Mouse (Mus musculus) MEL (cell line): ENCODE results near the gene Eef1akmt3. TPM values are rescaled to one million over a fixed set of nuclear protein-coding genes. Genes with fewer than 3 reads are reported as not detected.

Experiments used
- DNase-seq: peaks from one replicate; pipeline ENCODE4 v3.0.0; 2011; ENCODE audit warnings: low read depth, low spot score
- H3K27ac ChIP-seq: 2 replicates; pipeline ENCODE4 v1.5.1; 2012; ENCODE audit warnings: low read depth, mild to moderate bottlenecking, control low read depth, low read length, moderate library complexity; ENCODE audit not compliant: control insufficient read depth
- H3K27me3 ChIP-seq, 2 experiments: fragments of 150-350 bp in 1 of 2; sonication (generic) in 1 of 2; 2 replicates each; pipeline ENCODE4 v1.6.1; 2012; ENCODE audit warnings: low read length in 2 of 2, mild to moderate bottlenecking in 2 of 2, improper control_type of control experiment in 1 of 2, moderate library complexity in 1 of 2; ENCODE audit not compliant: insufficient read depth in 2 of 2, control insufficient read depth in 1 of 2
- H3K36me3 ChIP-seq, 2 experiments: 2 replicates each; pipeline ENCODE4 v1.6.1; 2012 to 2014; ENCODE audit warnings: low read length in 2 of 2, improper control_type of control experiment in 1 of 2, inconsistent platforms in 1 of 2, mild to moderate bottlenecking in 1 of 2; ENCODE audit not compliant: insufficient read depth in 2 of 2, control insufficient read depth in 1 of 2
- H3K4me1 ChIP-seq, 2 experiments: fragments of 150-350 bp in 1 of 2; sonication (generic) in 1 of 2; 2 replicates each; pipeline ENCODE4 v1.6.1; 2012; ENCODE audit warnings: low read length in 2 of 2, improper control_type of control experiment in 1 of 2, mild to moderate bottlenecking in 1 of 2; ENCODE audit not compliant: insufficient read depth in 2 of 2, control insufficient read depth in 1 of 2
- H3K4me3 ChIP-seq, 2 experiments: fragments of 150-350 bp in 1 of 2; sonication (generic) in 1 of 2; 2 replicates each; pipeline ENCODE4 v1.5.1; 2012; ENCODE audit warnings: low read depth in 2 of 2, low read length in 2 of 2, mild to moderate bottlenecking in 2 of 2, moderate library complexity in 2 of 2, control low read depth in 1 of 2, improper control_type of control experiment in 1 of 2; ENCODE audit not compliant: control insufficient read depth in 1 of 2, insufficient read depth in 1 of 2
- H3K79me2 ChIP-seq: 2 replicates; pipeline ENCODE4 v1.6.1; 2012; ENCODE audit warnings: mild to moderate bottlenecking, low read length, moderate library complexity; ENCODE audit not compliant: control insufficient read depth, poor library complexity, insufficient read depth
- H3K9ac ChIP-seq: 2 replicates; pipeline ENCODE4 v1.6.1; 2012; ENCODE audit warnings: low read depth, mild to moderate bottlenecking, control low read depth, low read length, moderate library complexity; ENCODE audit not compliant: control insufficient read depth, poor library complexity, severe bottlenecking
- H3K9me3 ChIP-seq: fragments of 150-350 bp; sonication (generic); replicated peaks from 2 replicates; pipeline ENCODE4 v1.6.1; 2012; ENCODE audit warnings: mild to moderate bottlenecking, low read length, improper control_type of control experiment, moderate library complexity; ENCODE audit not compliant: insufficient read depth
- CTCF ChIP-seq, 3 experiments: IDR thresholded peaks in 2 of 3; conservative IDR thresholded peaks in 1 of 3; 2 replicates each; pipeline ENCODE4 v1.5.1; 2011 to 2012; ENCODE audit warnings: low read length in 3 of 3, low read depth in 2 of 3, mild to moderate bottlenecking in 2 of 3, improper control_type of control experiment in 1 of 3, inconsistent platforms in 1 of 3, mixed read lengths in 1 of 3, moderate library complexity in 1 of 3; ENCODE audit not compliant: control insufficient read depth in 1 of 3, insufficient read depth in 1 of 3, poor library complexity in 1 of 3, severe bottlenecking in 1 of 3
- ELF1 ChIP-seq: IDR thresholded peaks from 2 replicates; pipeline ENCODE4 v1.6.1; 2014; ENCODE audit warnings: low read depth, mild to moderate bottlenecking, inconsistent platforms, low read length, improper control_type of control experiment, moderate library complexity
- HCFC1 ChIP-seq: IDR thresholded peaks from 2 replicates; pipeline ENCODE4 v1.6.1; 2012; ENCODE audit warnings: low read depth, mild to moderate bottlenecking, inconsistent platforms, low read length, improper control_type of control experiment, moderate library complexity
- MAZ ChIP-seq: IDR thresholded peaks from 2 replicates; pipeline ENCODE4 v1.6.1; 2012; ENCODE audit warnings: low read depth, mild to moderate bottlenecking, inconsistent platforms, low read length, improper control_type of control experiment
- MEF2A ChIP-seq: IDR thresholded peaks from 2 replicates; pipeline ENCODE4 v1.6.1; 2014; ENCODE audit warnings: low read depth, mild to moderate bottlenecking, inconsistent platforms, low read length, improper control_type of control experiment; ENCODE audit not compliant: poor library complexity, insufficient replicate concordance, severe bottlenecking; ENCODE audit errors: extremely low read depth
- MXI1 ChIP-seq: IDR thresholded peaks from 2 replicates; pipeline ENCODE4 v1.6.1; 2011; ENCODE audit warnings: mild to moderate bottlenecking, low read depth, low read length, improper control_type of control experiment
- MYB ChIP-seq: IDR thresholded peaks from 2 replicates; pipeline ENCODE4 v1.6.1; 2011; ENCODE audit warnings: mild to moderate bottlenecking, low read depth, low read length, improper control_type of control experiment
- NELFE ChIP-seq: IDR thresholded peaks from 2 replicates; pipeline ENCODE4 v1.6.1; 2011; ENCODE audit warnings: low read depth, low read length, improper control_type of control experiment
- POLR2A ChIP-seq, 2 experiments: IDR thresholded peaks; 2 replicates each; pipeline ENCODE4 v1.6.1; 2011 to 2012; ENCODE audit warnings: low read length in 2 of 2, mild to moderate bottlenecking in 2 of 2, control low read depth in 1 of 2, improper control_type of control experiment in 1 of 2, low read depth in 1 of 2, moderate library complexity in 1 of 2; ENCODE audit not compliant: control insufficient read depth in 1 of 2, insufficient read depth in 1 of 2, poor library complexity in 1 of 2
- POLR2AphosphoS2 ChIP-seq: IDR thresholded peaks from 2 replicates; pipeline ENCODE4 v1.6.1; 2011; ENCODE audit warnings: low read length, improper control_type of control experiment
- RAD21 ChIP-seq: IDR thresholded peaks from 2 replicates; pipeline ENCODE4 v1.6.1; 2011; ENCODE audit warnings: mild to moderate bottlenecking, low read depth, low read length, improper control_type of control experiment
- RCOR1 ChIP-seq: IDR thresholded peaks from 2 replicates; pipeline ENCODE4 v1.6.1; 2012; ENCODE audit warnings: low read depth, mild to moderate bottlenecking, inconsistent platforms, low read length, improper control_type of control experiment
- SIN3A ChIP-seq: IDR thresholded peaks from 2 replicates; pipeline ENCODE4 v1.6.1; 2012; ENCODE audit warnings: low read length, improper control_type of control experiment, inconsistent platforms
- SMC3 ChIP-seq: IDR thresholded peaks from 2 replicates; pipeline ENCODE4 v1.6.1; 2011; ENCODE audit warnings: low read depth, low read length, improper control_type of control experiment
- TCF12 ChIP-seq: IDR thresholded peaks from 2 replicates; pipeline ENCODE4 v1.6.1; 2014; ENCODE audit warnings: low read depth, mild to moderate bottlenecking, inconsistent platforms, low read length, improper control_type of control experiment, moderate library complexity
- ZC3H11A ChIP-seq: IDR thresholded peaks from 2 replicates; pipeline ENCODE4 v1.6.1; 2012; ENCODE audit warnings: low read depth, mild to moderate bottlenecking, inconsistent platforms, low read length, improper control_type of control experiment
- ZKSCAN1 ChIP-seq: IDR thresholded peaks from 2 replicates; pipeline ENCODE4 v1.6.1; 2012; ENCODE audit warnings: low read depth, mild to moderate bottlenecking, inconsistent platforms, low read length, improper control_type of control experiment, moderate library complexity
- polyA plus RNA-seq, 2 experiments: library from polyadenylated mRNA; stranded (reverse) in 1 of 2; unstranded in 1 of 2; fragments of >175 nt in 1 of 2; fragments of >200 nt in 1 of 2; gene quantifications; 2 replicates each; pipeline versions ENCODE4 v1.2.1 to v1.2.4; 2012; ENCODE audit warnings: low replicate concordance in 2 of 2, low read depth in 1 of 2; ENCODE audit not compliant: insufficient read length in 2 of 2, insufficient read depth in 1 of 2, missing spikeins in 1 of 2
- total RNA-seq: library from RNA; depleted of rRNA; stranded (reverse); fragments of 300-350 nt; gene quantifications from 2 replicates; pipeline ENCODE4 v1.2.3, GENCODE M21; 2012

The Eef1akmt3 gene
- total and polyA plus RNA-seq, 3 experiments = 0.27 to 2.3 TPM; not detected in 1

DNA sequence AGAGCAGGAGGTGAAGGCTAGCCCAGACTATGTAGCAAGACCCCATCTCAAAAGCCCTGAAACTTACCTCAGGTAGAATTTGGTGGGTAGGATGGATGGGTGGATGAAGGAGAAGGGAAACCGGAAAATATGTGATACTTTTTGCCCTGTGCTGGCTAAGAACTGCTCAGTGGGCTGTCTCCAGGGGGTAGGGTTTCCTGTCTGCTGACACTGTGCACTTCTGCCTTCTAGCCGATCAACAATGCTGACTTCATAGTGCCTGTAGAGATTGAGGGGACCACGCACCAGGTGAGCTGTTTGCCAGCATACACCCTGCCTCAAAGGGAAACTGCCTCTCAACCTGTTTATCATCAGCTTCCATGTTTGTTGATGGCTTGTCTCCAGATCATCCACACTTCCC, 47.7 kb downstream of the Eef1akmt3 start:
- Histone ChIP-seq H3K9me3 (no peaks in the 10 kb centered on the region), H3K9ac (no peak overlapping the region), H3K27ac (no peak overlapping the region), H3K4me1 (peaks cover 0 to 7% of the 10 kb centered on the region in 2 experiments; a peak in 1 of 4 replicates), H3K27me3 (no peaks in the 10 kb centered on the region), H3K4me3 (no peak overlapping the region)
- DNase-seq = no peak
- no peak for TF ChIP-seq ELF1
- no peak for TF ChIP-seq MAZ
- TF ChIP-seq MXI1 = no peak
- TF ChIP-seq SIN3A = no peak
- TF ChIP-seq MYB = no peak
- no peak for TF ChIP-seq MEF2A
- no peak for TF ChIP-seq TCF12
- TF ChIP-seq POLR2A (IDR thresholded peaks at IDR 0.05; ENCODE audit: control insufficient read depth in 1 of 2, insufficient read depth in 1 of 2, low read depth in 1 of 2, low read length in 2 of 2, poor library complexity in 1 of 2) = no peak
- TF ChIP-seq, all 39 proteins: peak for 0
- peaks cover 0 to 4% of the 10 kb centered on the region in 2 experiments; a peak in 1 of 4 replicates for H3K36me3 ChIP-seq
- H3K79me2 ChIP-seq = no peaks in the 10 kb centered on the region

DNA sequence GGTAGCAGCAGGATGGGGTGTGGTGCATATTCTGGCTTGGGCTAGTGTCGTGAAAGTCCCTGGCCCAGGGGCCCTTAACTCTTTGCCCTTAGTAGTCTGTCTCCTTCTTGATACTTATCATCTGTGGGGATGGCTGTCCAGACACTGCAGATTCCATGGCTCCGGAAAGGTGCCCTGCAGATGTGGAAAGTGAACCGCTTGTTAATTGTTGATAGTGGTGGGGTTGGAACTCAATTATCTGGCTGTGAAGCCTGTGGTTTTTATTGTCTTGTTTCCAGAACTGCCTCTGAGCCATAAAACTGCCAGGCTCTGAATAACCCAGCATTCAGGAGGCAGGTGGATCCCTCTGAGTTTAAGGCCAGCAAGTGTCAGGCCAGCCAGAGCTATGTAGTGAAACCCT, 49.6 kb downstream of the Eef1akmt3 start:
- no peak for DNase-seq
- no peaks in the 10 kb centered on the region; the same call in 1 of the 2 replicates for H3K79me2 ChIP-seq
- no peaks in the 10 kb centered on the region for H3K27me3 ChIP-seq
- peaks cover 0 to 8% of the 10 kb centered on the region in 2 experiments; a peak in 3 of 4 replicates for H3K36me3 ChIP-seq
- peaks cover 2 to 10% of the 10 kb centered on the region in 2 experiments; a peak in 2 of 4 replicates for H3K4me1 ChIP-seq
- no peak overlapping the region for H3K4me3 ChIP-seq
- no peak for TF ChIP-seq RCOR1
- no peak for TF ChIP-seq POLR2A (IDR thresholded peaks at IDR 0.05; ENCODE audit: control insufficient read depth in 1 of 2, insufficient read depth in 1 of 2, low read depth in 1 of 2, low read length in 2 of 2, poor library complexity in 1 of 2)
- TF ChIP-seq ZKSCAN1 = no peak
- TF ChIP-seq ZC3H11A = no peak
- no peak for TF ChIP-seq NELFE
- TF ChIP-seq, all 39 proteins: peak for 0
- H3K27ac ChIP-seq = no peak overlapping the region
- no peaks in the 10 kb centered on the region for H3K9me3 ChIP-seq
- no peak overlapping the region for H3K9ac ChIP-seq

DNA sequence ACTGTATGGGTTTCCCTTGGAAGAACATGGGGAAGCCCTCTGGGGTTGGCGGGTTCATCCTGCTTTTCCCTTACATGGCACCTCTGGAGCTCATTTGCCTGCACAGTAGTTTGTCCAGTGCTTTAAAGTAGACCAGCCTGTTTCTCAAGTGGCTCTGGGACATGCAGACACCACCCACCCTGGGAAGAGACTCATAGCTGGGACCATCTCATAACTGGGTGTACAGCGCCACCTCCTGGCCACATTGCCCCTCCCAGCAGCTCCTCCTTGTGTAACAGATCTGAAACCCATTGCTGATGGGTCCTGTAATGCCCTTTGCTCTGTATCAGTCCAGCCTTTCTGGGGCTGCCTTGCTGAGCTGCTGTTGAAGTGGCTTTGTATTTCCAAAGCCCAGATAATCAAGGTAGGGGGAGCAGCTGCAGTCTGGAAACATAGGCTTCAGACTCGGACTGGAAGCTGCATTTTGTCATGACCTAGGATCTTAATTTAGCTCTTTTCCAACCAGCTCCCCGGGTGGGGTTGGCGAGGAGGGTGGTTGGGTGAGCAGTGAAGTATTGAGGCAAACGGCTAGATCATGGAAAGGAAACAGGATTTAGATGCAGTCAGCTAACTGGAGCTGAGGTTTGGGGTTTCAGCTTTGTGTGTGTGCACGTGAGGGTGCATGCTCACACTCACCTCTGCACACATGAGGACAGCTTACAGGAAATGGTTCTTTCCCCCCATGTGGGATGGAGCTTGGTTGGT, 50.8 kb downstream of the Eef1akmt3 start:
- Histone ChIP-seq H3K79me2 (no peaks in the 10 kb centered on the region; the same call in 1 of the 2 replicates), H3K27me3 (no peaks in the 10 kb centered on the region), H3K4me1 (peaks cover 2 to 16% of the 10 kb centered on the region in 2 experiments; a peak in 2 of 4 replicates), H3K9ac (no peak overlapping the region), H3K36me3 (peaks cover 0 to 8% of the 10 kb centered on the region in 2 experiments; a peak in 3 of 4 replicates), H3K9me3 (no peaks in the 10 kb centered on the region), H3K4me3 (no peak overlapping the region), H3K27ac (no peak overlapping the region)
- DNase-seq = peak; percentile 85
- TF ChIP-seq SMC3 (peak; percentile 85), POLR2AphosphoS2 (no peak), CTCF (IDR thresholded peaks at IDR 0.05 in 2 of 3, conservative IDR thresholded peaks at IDR 0.05 in 1 of 3; ENCODE audit: control insufficient read depth in 1 of 3, insufficient read depth in 1 of 3, low read depth in 2 of 3, low read length in 3 of 3, poor library complexity in 1 of 3, severe bottlenecking in 1 of 3) (peak; percentile 95 to 99 (median 96)), HCFC1 (no peak), ZC3H11A (peak; percentile 60), RAD21 (peak; percentile 88)
